Mouse (Mus musculus) ES-E14 (cell line): ENCODE results near the gene Scamp3. TPM values are rescaled to one million over a fixed set of nuclear protein-coding genes. Genes with fewer than 3 reads are reported as not detected.

ENCODE experiments used
- DNase-seq: peaks from one replicate; pipeline ENCODE4 v3.0.0-alpha.2; 2013; ENCODE audit warnings: low read depth, low spot score
- H3K27ac ChIP-seq: 2 replicates; pipeline ENCODE4 v1.5.1; 2012; ENCODE audit warnings: low read depth, mild to moderate bottlenecking, low read length, moderate library complexity, mixed read lengths; ENCODE audit not compliant: poor library complexity, insufficient read depth, severe bottlenecking
- H3K36me3 ChIP-seq: 2 replicates; pipeline ENCODE4 v1.6.1; 2012; ENCODE audit warnings: mild to moderate bottlenecking, low read length, moderate library complexity, mixed read lengths; ENCODE audit not compliant: control insufficient read depth, poor library complexity, insufficient read depth, severe bottlenecking
- H3K4me1 ChIP-seq, 2 experiments: fragments of 150-350 bp in 1 of 2; sonication (generic) in 1 of 2; 2 replicates each; pipeline ENCODE4 v1.6.1; 2012; ENCODE audit warnings: low read length in 2 of 2, mild to moderate bottlenecking in 1 of 2, mixed read lengths in 1 of 2; ENCODE audit not compliant: control insufficient read depth in 2 of 2, insufficient read depth in 2 of 2, poor library complexity in 1 of 2
- H3K4me3 ChIP-seq, 2 experiments: fragments of 150-350 bp in 1 of 2; sonication (generic) in 1 of 2; 2 replicates each; pipeline ENCODE4 v1.5.1; 2012; ENCODE audit warnings: low read length in 2 of 2, low read depth in 1 of 2, mild to moderate bottlenecking in 1 of 2, mixed read lengths in 1 of 2; ENCODE audit not compliant: insufficient read depth in 1 of 2, poor library complexity in 1 of 2, severe bottlenecking in 1 of 2
- H3K9ac ChIP-seq: 2 replicates; pipeline ENCODE4 v1.6.1; 2012; ENCODE audit warnings: low read depth, mild to moderate bottlenecking, low read length, mixed read lengths; ENCODE audit not compliant: poor library complexity, insufficient read depth, severe bottlenecking
- H3K9me3 ChIP-seq: fragments of 150-350 bp; sonication (generic); 2 replicates; pipeline ENCODE4 v1.6.1; 2012; ENCODE audit warnings: low read depth, mild to moderate bottlenecking, low read length; ENCODE audit not compliant: control insufficient read depth, insufficient read depth
- CHD2 ChIP-seq: IDR thresholded peaks from 2 replicates; pipeline ENCODE4 v1.6.1; 2014; ENCODE audit warnings: mild to moderate bottlenecking, low read depth, low read length, inconsistent platforms
- HCFC1 ChIP-seq: IDR thresholded peaks from 2 replicates; pipeline ENCODE4 v1.6.1; 2012; ENCODE audit warnings: low read length, inconsistent platforms, borderline replicate concordance; ENCODE audit not compliant: insufficient read depth
- MAFK ChIP-seq: IDR thresholded peaks from 2 replicates; pipeline ENCODE4 v1.6.1; 2014; ENCODE audit warnings: mild to moderate bottlenecking, low read depth, low read length, inconsistent platforms; ENCODE audit not compliant: insufficient read depth
- ZC3H11A ChIP-seq: IDR thresholded peaks from 2 replicates; pipeline ENCODE4 v1.6.1; 2012; ENCODE audit warnings: low read depth, mild to moderate bottlenecking, inconsistent platforms, low read length, borderline replicate concordance
- ZNF384 ChIP-seq: IDR thresholded peaks from 2 replicates; pipeline ENCODE4 v1.6.1; 2012; ENCODE audit warnings: low read depth, low read length, inconsistent platforms
- in situ Hi-C, 2 experiments: fragments of 600-800 bp; cut with MboI; formaldehyde crosslinking; loops; one replicate each; pipeline ENCODE4 v1.15.1; 2025; ENCODE audit warnings: low sequenced_read_pairs in 2 of 2, inconsistent platforms in 1 of 2; ENCODE audit not compliant: unreplicated experiment in 2 of 2
- total RNA-seq: library from RNA; depleted of rRNA; stranded (reverse); fragments of 300-350 nt; gene quantifications from 2 replicates; pipeline ENCODE4 v1.2.3, GENCODE M21; 2012; rRNA removed

Gene Scamp3
- total RNA-seq, 1 experiment, result 83.2 TPM

DNA sequence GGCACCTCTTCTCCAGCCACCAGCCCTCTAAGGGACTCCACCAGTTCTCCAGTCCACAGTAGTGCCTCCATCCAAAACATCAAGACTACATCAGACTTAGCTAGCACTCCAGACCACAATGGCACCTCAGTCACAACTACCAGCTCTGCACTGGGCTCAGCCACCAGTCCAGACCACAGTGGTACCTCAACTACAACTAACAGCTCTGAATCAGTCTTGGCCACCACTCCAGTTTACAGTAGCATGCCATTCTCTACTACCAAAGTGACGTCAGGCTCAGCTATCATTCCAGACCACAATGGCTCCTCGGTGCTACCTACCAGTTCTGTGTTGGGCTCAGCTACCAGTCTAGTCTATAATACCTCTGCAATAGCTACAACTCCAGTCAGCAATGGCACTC is 53.3 kb downstream of the Scamp3 start:
- H3K27ac ChIP-seq, result no peak overlapping the region
- H3K9me3 ChIP-seq, result no peaks in the 10 kb centered on the region
- no peak overlapping the region for H3K9ac ChIP-seq
- H3K4me3 ChIP-seq, result no peak overlapping the region
- in situ Hi-C loops, result no loop called here
- peaks cover 9 to 29% of the 10 kb centered on the region in 2 experiments; a peak in 3 of 4 replicates for H3K4me1 ChIP-seq
- H3K36me3 ChIP-seq, result no peaks in the 10 kb centered on the region
- TF ChIP-seq CHD2, result no peak
- TF ChIP-seq ZC3H11A, result no peak
- TF ChIP-seq MAFK, result no peak
- TF ChIP-seq ZNF384, result no peak
- TF ChIP-seq HCFC1, result no peak
- DNase-seq, result no peak

DNA sequence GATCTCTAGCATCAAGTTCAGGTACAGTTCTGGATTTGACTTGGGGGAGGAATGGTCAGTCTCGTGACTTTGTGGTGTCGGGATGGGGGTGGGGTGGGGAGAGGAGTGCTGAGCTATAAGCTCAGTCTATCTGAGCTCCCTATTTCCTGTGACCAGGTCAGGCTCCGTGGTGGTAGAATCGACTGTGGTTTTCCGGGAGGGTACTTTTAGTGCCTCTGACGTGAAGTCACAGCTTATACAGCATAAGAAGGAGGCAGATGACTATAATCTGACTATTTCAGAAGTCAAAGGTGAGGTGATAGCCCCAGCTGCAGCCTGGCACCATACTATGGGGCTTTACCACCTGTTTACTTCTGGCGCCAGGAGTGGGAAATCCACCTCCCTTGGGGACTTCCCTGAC is 54.1 kb downstream of the Scamp3 start:
- in situ Hi-C loops, result no loop called here
- no peaks in the 10 kb centered on the region for H3K36me3 ChIP-seq
- no peak overlapping the region for H3K27ac ChIP-seq
- no peak overlapping the region for H3K4me3 ChIP-seq
- H3K4me1 ChIP-seq, result peaks cover 8 to 24% of the 10 kb centered on the region in 2 experiments; a peak in 3 of 4 replicates
- DNase-seq, result no peak
- H3K9me3 ChIP-seq, result no peaks in the 10 kb centered on the region
- no peak overlapping the region for H3K9ac ChIP-seq
- TF ChIP-seq HCFC1, result no peak
- TF ChIP-seq ZC3H11A, result no peak
- TF ChIP-seq CHD2, result no peak
- no peak for TF ChIP-seq MAFK
- TF ChIP-seq ZNF384, result no peak

DNA sequence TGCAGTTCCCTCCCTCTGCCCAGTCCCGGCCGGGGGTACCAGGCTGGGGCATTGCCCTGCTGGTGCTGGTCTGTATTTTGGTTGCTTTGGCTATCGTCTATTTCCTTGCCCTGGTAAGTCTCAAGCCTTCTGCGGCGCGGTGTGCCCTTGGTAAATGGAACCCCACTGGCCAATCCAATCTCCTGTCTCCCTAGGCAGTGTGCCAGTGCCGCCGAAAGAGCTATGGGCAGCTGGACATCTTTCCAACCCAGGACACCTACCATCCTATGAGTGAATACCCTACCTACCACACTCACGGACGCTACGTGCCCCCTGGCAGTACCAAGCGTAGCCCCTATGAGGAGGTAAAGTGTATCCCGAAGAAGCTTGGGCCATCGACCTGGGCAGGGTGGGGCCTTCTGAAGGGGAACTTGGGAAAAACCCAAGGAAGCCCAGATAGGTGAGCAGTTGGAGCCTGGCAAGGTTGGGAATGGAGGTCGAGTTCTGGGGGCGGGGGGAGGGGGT is 54.6 kb downstream of the Scamp3 start:
- no peak overlapping the region for H3K9ac ChIP-seq
- no peaks in the 10 kb centered on the region for H3K36me3 ChIP-seq
- H3K9me3 ChIP-seq, result no peaks in the 10 kb centered on the region
- TF ChIP-seq HCFC1, result no peak
- no peak for TF ChIP-seq ZNF384
- TF ChIP-seq CHD2, result no peak
- no peak for TF ChIP-seq MAFK
- TF ChIP-seq ZC3H11A, result no peak
- H3K4me3 ChIP-seq, result no peak overlapping the region
- H3K4me1 ChIP-seq, result peaks cover 8 to 24% of the 10 kb centered on the region in 2 experiments; a peak in 3 of 4 replicates
- in situ Hi-C loops, result no loop called here
- DNase-seq, result no peak
- no peak overlapping the region for H3K27ac ChIP-seq

Other genes starting within 250 kb of the Scamp3 start
- gene Ash1l, start 226.9 kb upstream of the Scamp3 start, total RNA-seq, result 11.2 and 11.7 TPM in 2 replicates
- gene Dap3, start 226.3 kb upstream of the Scamp3 start, total RNA-seq, result 168 and 185 TPM in 2 replicates
- 13.3 and 14.6 TPM in 2 replicates for gene Rusc1, start 84.2 kb upstream of the Scamp3 start, total RNA-seq
- 0.26 TPM in 1 of 2 replicates, not detected in the other for gene Gm43738, start 76.4 kb upstream of the Scamp3 start, total RNA-seq
- 181 and 184 TPM in 2 replicates for gene Fdps, start 75.5 kb upstream of the Scamp3 start, total RNA-seq
- gene Pklr, start 41.3 kb upstream of the Scamp3 start, total RNA-seq, result 0.85 and 0.90 TPM in 2 replicates
- 4.0 and 6.0 TPM in 2 replicates for gene Hcn3, start 17.3 kb upstream of the Scamp3 start, total RNA-seq
- gene Clk2, start 12.7 kb upstream of the Scamp3 start, total RNA-seq, result 42.0 and 60.1 TPM in 2 replicates
- 8.6 and 9.3 TPM in 2 replicates for gene Fam189b, start 5.7 kb downstream of the Scamp3 start, total RNA-seq
- gene Gba, start 25.5 kb downstream of the Scamp3 start, total RNA-seq, result 69.3 and 89.7 TPM in 2 replicates
- gene Thbs3, start 37.7 kb downstream of the Scamp3 start, total RNA-seq, result 36.9 and 46.9 TPM in 2 replicates
- gene Mtx1, start 49.6 kb downstream of the Scamp3 start, total RNA-seq, result 234 and 251 TPM in 2 replicates
- gene Muc1, start 51.6 kb downstream of the Scamp3 start, total RNA-seq, result 3.0 and 3.9 TPM in 2 replicates
- gene Krtcap2, start 68.5 kb downstream of the Scamp3 start, total RNA-seq, result 113 and 134 TPM in 2 replicates
- gene Trim46, start 68.8 kb downstream of the Scamp3 start, total RNA-seq, result 3.1 and 5.3 TPM in 2 replicates
- gene Dpm3, start 81.9 kb downstream of the Scamp3 start, total RNA-seq, result 207 and 297 TPM in 2 replicates
- 17.0 and 27.0 TPM in 2 replicates for gene Slc50a1, start 93.1 kb downstream of the Scamp3 start, total RNA-seq
- 2.1 and 9.5 TPM in 2 replicates for gene Efna1, start 103.7 kb downstream of the Scamp3 start, total RNA-seq
- gene Efna3, start 145.5 kb downstream of the Scamp3 start, total RNA-seq, result 7.5 and 12.5 TPM in 2 replicates
- gene Efna4, start 160.6 kb downstream of the Scamp3 start, total RNA-seq, result 24.0 and 41.9 TPM in 2 replicates
- 56.3 and 59.1 TPM in 2 replicates for gene Adam15, start 172.5 kb downstream of the Scamp3 start, total RNA-seq
- not detected in 2 replicates for gene Dcst2, start 184.5 kb downstream of the Scamp3 start, total RNA-seq
- gene Dcst1, start 187.8 kb downstream of the Scamp3 start, total RNA-seq, result 0.09 and 0.16 TPM in 2 replicates
- 11.8 and 13.0 TPM in 2 replicates for gene Zbtb7b, start 217.3 kb downstream of the Scamp3 start, total RNA-seq
- not detected in 2 replicates for gene Lenep, start 225.3 kb downstream of the Scamp3 start, total RNA-seq
- gene Flad1, start 234.4 kb downstream of the Scamp3 start, total RNA-seq, result 20.3 and 20.9 TPM in 2 replicates
- gene Cks1b, start 240.9 kb downstream of the Scamp3 start, total RNA-seq, result 162 and 190 TPM in 2 replicates
- gene Shc1, start 241.0 kb downstream of the Scamp3 start, total RNA-seq, result 66.9 and 72.0 TPM in 2 replicates